Mouse (Mus musculus): ENCODE measurements around the gene Kcnab1.

GRCm38 (mm10) chr3:65355479-65355878, 246.3 kb downstream of the Kcnab1 start:
- no peak for TF ChIP-seq CTCF (IDR thresholded peaks at IDR 0.05; ENCODE audit: control insufficient read depth, insufficient read depth, insufficient read length)
- TF ChIP-seq CEBPB (IDR thresholded peaks at IDR 0.05; ENCODE audit: low read depth): no peak

Data from C2C12 (cell line).